Mouse (Mus musculus): ENCODE measurements around the gene Ccdc171.

DNA sequence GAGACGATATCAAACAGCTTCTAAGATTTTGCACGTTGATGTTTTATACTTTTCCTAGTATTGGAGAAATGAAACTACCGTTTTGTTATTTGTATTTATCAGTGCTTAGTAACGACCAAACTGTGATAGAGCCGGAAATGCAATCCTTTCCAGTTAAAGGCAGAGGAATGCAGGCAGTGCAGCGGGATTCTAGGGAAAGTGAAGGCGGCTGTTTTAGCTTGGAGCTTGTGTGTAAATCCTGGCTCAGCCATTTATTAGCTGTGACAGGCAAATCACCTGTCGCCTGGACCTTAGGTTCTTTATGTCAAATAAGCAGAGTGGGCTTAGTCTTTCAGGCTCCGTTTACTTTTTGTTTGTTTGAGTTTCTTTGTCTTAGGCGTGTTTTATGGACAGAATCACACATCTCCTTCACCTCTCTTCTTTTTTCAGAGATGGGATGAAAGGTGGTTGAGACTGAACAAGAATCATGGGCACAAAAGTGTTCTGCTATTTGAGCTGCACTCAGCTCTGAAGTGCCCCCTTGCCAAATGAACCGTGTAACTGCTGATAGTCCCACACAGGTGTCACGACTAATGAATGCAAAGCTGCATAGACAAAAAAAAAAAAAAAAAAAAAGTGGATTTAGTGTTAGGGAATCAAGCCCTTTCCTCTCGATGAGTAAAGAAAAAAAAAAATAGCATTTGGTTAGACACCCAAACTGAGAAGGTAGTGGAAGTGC lies 1.1 kb downstream of the Ccdc171 start:
- TF ChIP-seq CTCF (IDR thresholded peaks at IDR 0.05; ENCODE audit: borderline replicate concordance, insufficient read depth, low read depth, low read length) (no peak), POLR2A (IDR thresholded peaks at IDR 0.05; ENCODE audit: borderline replicate concordance, insufficient read depth, low read length) (no peak)
